Mouse (Mus musculus) hindbrain, embryonic 11.5 days (tissue): Measurements from ENCODE around the gene Slc38a2. TPM values are rescaled to one million over a fixed set of nuclear protein-coding genes. Genes with fewer than 3 reads are reported as not detected.

Source experiments
- ATAC-seq: fragments of 200-750 bp; cut with Nextera tagmentation; 2 replicates; pipeline ENCODE4 v1.8.0; 2017; ENCODE audit warnings: mild to moderate bottlenecking, moderate TSS enrichment, moderate library complexity; ENCODE audit not compliant: low FRiP score
- DNase-seq: peaks from one replicate; pipeline ENCODE4 v3.0.0-alpha.2; 2015; ENCODE audit warnings: low spot score
- H3K27ac ChIP-seq: fragments of 300-500 bp; sonication (generic); 2 replicates; pipeline ENCODE4 v1.5.1; 2014; ENCODE audit warnings: mild to moderate bottlenecking, low read depth, low read length
- H3K27me3 ChIP-seq: fragments of 300-500 bp; sonication (generic); 2 replicates; pipeline ENCODE4 v1.6.1; 2014; ENCODE audit warnings: mild to moderate bottlenecking, low read length, moderate library complexity, mixed read lengths; ENCODE audit not compliant: control insufficient read depth, insufficient read depth
- H3K36me3 ChIP-seq: fragments of 300-500 bp; sonication (generic); 2 replicates; pipeline ENCODE4 v1.6.1; 2014; ENCODE audit warnings: mild to moderate bottlenecking, low read length, moderate library complexity, mixed read lengths; ENCODE audit not compliant: control insufficient read depth, insufficient read depth
- H3K4me1 ChIP-seq: fragments of 300-500 bp; sonication (generic); replicated peaks from 2 replicates; pipeline ENCODE4 v1.6.1; 2014; ENCODE audit warnings: low read length, mixed read lengths; ENCODE audit not compliant: control insufficient read depth, insufficient read depth
- H3K4me2 ChIP-seq: fragments of 300-500 bp; sonication (generic); replicated peaks from 2 replicates; pipeline ENCODE4 v1.6.1; 2014; ENCODE audit warnings: mild to moderate bottlenecking, low read depth, low read length
- H3K4me3 ChIP-seq: fragments of 300-500 bp; sonication (generic); 2 replicates; pipeline ENCODE4 v1.5.1; 2014; ENCODE audit warnings: low read depth, low read length
- H3K9ac ChIP-seq: fragments of 300-500 bp; sonication (generic); 2 replicates; pipeline ENCODE4 v1.6.1; 2014; ENCODE audit warnings: low read depth, low read length
- H3K9me3 ChIP-seq: fragments of 300-500 bp; sonication (generic); 2 replicates; pipeline ENCODE4 v1.6.1; 2016; ENCODE audit warnings: low read length; ENCODE audit not compliant: control insufficient read depth
- WGBS: fragments of 180-500 bp; shearing (Covaris S2); extraction: QIAGEN DNeasy Blood & Tissue Kit; methylation state at CpG from one replicate; pipeline ENCODE4 v1.1.7; 2014; 5-methylcytosine and 5-hydroxymethylcytosine counted together
- polyA plus RNA-seq: library from polyadenylated mRNA; unstranded; fragments of >200 nt; fragmentation: Nextera tagmentation; extraction: Ambion mirVana; gene quantifications from 2 replicates; pipeline ENCODE4 v1.2.1, GENCODE M21; 2014

Slc38a2 gene
- polyA plus RNA-seq, 1 experiment from 2014 or later: 209 TPM

- no peak overlapping the region for H3K27ac ChIP-seq
- H3K4me2 ChIP-seq: no peak overlapping the region
- 97% methylated on average over 9 of the region's 9 CpGs for WGBS
- H3K4me1 ChIP-seq: no peaks in the 10 kb centered on the region
- no peaks in the 10 kb centered on the region for H3K36me3 ChIP-seq
- no peaks in the 10 kb centered on the region for H3K27me3 ChIP-seq
- ATAC-seq: no peak
- no peaks in the 10 kb centered on the region for H3K9me3 ChIP-seq
- DNase-seq: no peak
- no peak overlapping the region for H3K4me3 ChIP-seq
- no peak overlapping the region for H3K9ac ChIP-seq
Observed at GRCm38 (mm10) chr15:96715079-96715691, 15.7 kb upstream of the Slc38a2 start.

GRCm38 (mm10) chr15:96714676-96715016 lies 15.1 kb upstream of the Slc38a2 start:
- Histone ChIP-seq H3K4me1 (no peaks in the 10 kb centered on the region), H3K9ac (no peak overlapping the region), H3K27me3 (no peaks in the 10 kb centered on the region), H3K4me3 (no peak overlapping the region), H3K27ac (no peak overlapping the region), H3K9me3 (no peaks in the 10 kb centered on the region), H3K36me3 (no peaks in the 10 kb centered on the region), H3K4me2 (no peak overlapping the region)
- WGBS: 97% methylated on average over 3 of the region's 3 CpGs
- no peak for ATAC-seq
- no peak for DNase-seq

- Histone ChIP-seq H3K9ac (no peak overlapping the region), H3K4me2 (no peak overlapping the region), H3K27me3 (no peaks in the 10 kb centered on the region), H3K9me3 (no peaks in the 10 kb centered on the region), H3K27ac (no peak overlapping the region), H3K4me1 (no peaks in the 10 kb centered on the region), H3K36me3 (no peaks in the 10 kb centered on the region), H3K4me3 (no peak overlapping the region)
- DNase-seq (no peak), ATAC-seq (no peak)
- WGBS: 94% methylated on average over 5 of the region's 7 CpGs
Observed at GRCm38 (mm10) chr15:96713758-96714675, 14.5 kb upstream of the Slc38a2 start.

GRCm38 (mm10) chr15:96712338-96712737 lies 12.8 kb upstream of the Slc38a2 start:
- Histone ChIP-seq H3K4me1 (no peaks in the 10 kb centered on the region), H3K36me3 (no peaks in the 10 kb centered on the region), H3K27ac (no peak overlapping the region), H3K9me3 (no peaks in the 10 kb centered on the region), H3K4me2 (no peak overlapping the region), H3K4me3 (no peak overlapping the region), H3K27me3 (no peaks in the 10 kb centered on the region), H3K9ac (no peak overlapping the region)
- no peak for ATAC-seq
- WGBS: 92% methylated on average over 5 of the region's 5 CpGs
- no peak for DNase-seq

- no peaks in the 10 kb centered on the region for H3K27me3 ChIP-seq
- no peak overlapping the region for H3K27ac ChIP-seq
- H3K4me2 ChIP-seq: no peak overlapping the region
- H3K4me3 ChIP-seq: no peak overlapping the region
- no peaks in the 10 kb centered on the region for H3K36me3 ChIP-seq
- H3K9ac ChIP-seq: no peak overlapping the region
- ATAC-seq (no peak), DNase-seq (no peak)
- H3K9me3 ChIP-seq: no peaks in the 10 kb centered on the region
- 91% methylated on average over 11 of the region's 11 CpGs for WGBS
- H3K4me1 ChIP-seq: no peaks in the 10 kb centered on the region
Observed at GRCm38 (mm10) chr15:96711664-96712063, 12.1 kb upstream of the Slc38a2 start.

- Histone ChIP-seq H3K4me1 (no peaks in the 10 kb centered on the region), H3K36me3 (no peaks in the 10 kb centered on the region), H3K9ac (peak overlapping the region; percentile 93), H3K27me3 (no peaks in the 10 kb centered on the region), H3K4me2 (peak overlapping the region; percentile 86), H3K9me3 (no peaks in the 10 kb centered on the region), H3K4me3 (peak overlapping the region; percentile 56), H3K27ac (peak overlapping the region; percentile 89; the same call in 1 of the 2 replicates)
- ATAC-seq (no peak), DNase-seq (no peak)
- WGBS: 37% methylated on average over 15 of the region's 15 CpGs
Observed at GRCm38 (mm10) chr15:96710352-96711114, 11.0 kb upstream of the Slc38a2 start.

- H3K36me3 ChIP-seq: no peaks in the 10 kb centered on the region
- H3K9me3 ChIP-seq: no peaks in the 10 kb centered on the region
- WGBS: under 1% methylated on average over 77 of the region's 80 CpGs
- no peaks in the 10 kb centered on the region for H3K27me3 ChIP-seq
- peak; percentile 99 for DNase-seq
- peak overlapping the region; percentile 86 for H3K4me2 ChIP-seq
- peak overlapping the region; percentile 56 for H3K4me3 ChIP-seq
- H3K4me1 ChIP-seq: no peaks in the 10 kb centered on the region
- H3K9ac ChIP-seq: peak overlapping the region; percentile 93
- peak; percentile 94 for ATAC-seq
- H3K27ac ChIP-seq: peak overlapping the region; percentile 89
Observed at GRCm38 (mm10) chr15:96709491-96710351, 10.2 kb upstream of the Slc38a2 start.

- Histone ChIP-seq H3K36me3 (no peaks in the 10 kb centered on the region), H3K4me3 (peak overlapping the region; percentile 56), H3K4me2 (peak overlapping the region; percentile 71), H3K9ac (peak overlapping the region; percentile 69), H3K9me3 (no peaks in the 10 kb centered on the region), H3K4me1 (no peaks in the 10 kb centered on the region), H3K27ac (peak overlapping the region; percentile 85), H3K27me3 (no peaks in the 10 kb centered on the region)
- ATAC-seq (peak; percentile 43), DNase-seq (no peak)
- WGBS: 28% methylated on average over 14 of the region's 14 CpGs
Observed at GRCm38 (mm10) chr15:96708976-96709490, 9.5 kb upstream of the Slc38a2 start.
